Mouse (Mus musculus): ENCODE results near the gene Nav2.
A peak's percentile ranks its signal among the peaks of the same experiment; 100 is the strongest.

The Nav2 gene

GRCm38 (mm10) chr7:49540181-49540580 is 631.7 kb downstream of the Nav2 start:
- DNase-seq: no peak

- no peak for DNase-seq
Observed at GRCm38 (mm10) chr7:49542135-49542534, 633.6 kb downstream of the Nav2 start.

- DNase-seq: peak; percentile 82
Observed at GRCm38 (mm10) chr7:49544775-49545705, 636.5 kb downstream of the Nav2 start.

- no peak for DNase-seq
Observed at GRCm38 (mm10) chr7:49545706-49546097, 637.2 kb downstream of the Nav2 start.

- no peak for DNase-seq
Observed at GRCm38 (mm10) chr7:49548397-49548796, 639.9 kb downstream of the Nav2 start.

GRCm38 (mm10) chr7:49553236-49553981 is 644.9 kb downstream of the Nav2 start:
- DNase-seq: no peak

- DNase-seq: peak; percentile 50
Observed at GRCm38 (mm10) chr7:49558240-49558640, 649.7 kb downstream of the Nav2 start.

GRCm38 (mm10) chr7:49558895-49559294 is 650.4 kb downstream of the Nav2 start:
- no peak for DNase-seq

GRCm38 (mm10) chr7:49560012-49560411 is 651.5 kb downstream of the Nav2 start:
- no peak for DNase-seq

- DNase-seq: no peak
Observed at GRCm38 (mm10) chr7:49562404-49562803, 653.9 kb downstream of the Nav2 start.

GRCm38 (mm10) chr7:49562851-49563250 is 654.3 kb downstream of the Nav2 start:
- no peak for DNase-seq

- DNase-seq: no peak
Observed at GRCm38 (mm10) chr7:49565084-49565483, 656.6 kb downstream of the Nav2 start.

GRCm38 (mm10) chr7:49565798-49566197 is 657.3 kb downstream of the Nav2 start:
- peak; percentile 29 for DNase-seq

GRCm38 (mm10) chr7:49567346-49568034 is 659.0 kb downstream of the Nav2 start:
- no peak for DNase-seq

- DNase-seq: peak; percentile 78
Observed at GRCm38 (mm10) chr7:49569646-49570045, 661.1 kb downstream of the Nav2 start.

- no peak for DNase-seq
Observed at GRCm38 (mm10) chr7:49571606-49572005, 663.1 kb downstream of the Nav2 start.

- DNase-seq: peak; percentile 74
Observed at GRCm38 (mm10) chr7:49575226-49575625, 666.7 kb downstream of the Nav2 start.

GRCm38 (mm10) chr7:49577096-49577495 is 668.6 kb downstream of the Nav2 start:
- DNase-seq: no peak

- no peak for DNase-seq
Observed at GRCm38 (mm10) chr7:49581951-49582350, 673.4 kb downstream of the Nav2 start.

GRCm38 (mm10) chr7:49582551-49582950 is 674.0 kb downstream of the Nav2 start:
- DNase-seq: no peak

- no peak for DNase-seq
Observed at GRCm38 (mm10) chr7:49583176-49583575, 674.7 kb downstream of the Nav2 start.

GRCm38 (mm10) chr7:49586530-49587120 is 678.1 kb downstream of the Nav2 start:
- DNase-seq: no peak

- no peak for DNase-seq
Observed at GRCm38 (mm10) chr7:49589635-49590034, 681.1 kb downstream of the Nav2 start.

All from layer of hippocampus, adult 9-11 months (tissue).